Mouse (Mus musculus): ENCODE data around the gene Maff.

Maff gene

DNA sequence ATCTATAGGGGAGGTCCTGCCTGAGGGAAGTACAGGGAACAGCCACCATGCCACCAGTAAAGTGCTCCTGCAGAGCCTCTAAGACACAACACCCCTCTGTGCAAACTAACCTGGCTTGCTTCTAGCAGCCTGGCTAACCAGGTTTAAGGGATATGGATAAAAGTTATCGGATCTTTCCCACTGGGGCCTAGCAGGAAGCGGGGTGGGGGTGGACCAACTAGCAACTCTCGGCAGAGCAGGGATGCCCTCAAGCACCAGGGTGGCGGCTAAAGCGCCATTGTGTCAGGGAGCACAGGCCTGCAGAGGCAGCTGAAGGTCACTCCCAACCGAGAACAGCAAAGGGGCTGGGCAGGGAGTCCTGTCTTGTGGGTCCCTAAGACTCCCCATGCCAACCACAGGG, 17.7 kb downstream of the Maff start:
- DNase-seq (ENCODE audit: low spot score) = no peak

DNA sequence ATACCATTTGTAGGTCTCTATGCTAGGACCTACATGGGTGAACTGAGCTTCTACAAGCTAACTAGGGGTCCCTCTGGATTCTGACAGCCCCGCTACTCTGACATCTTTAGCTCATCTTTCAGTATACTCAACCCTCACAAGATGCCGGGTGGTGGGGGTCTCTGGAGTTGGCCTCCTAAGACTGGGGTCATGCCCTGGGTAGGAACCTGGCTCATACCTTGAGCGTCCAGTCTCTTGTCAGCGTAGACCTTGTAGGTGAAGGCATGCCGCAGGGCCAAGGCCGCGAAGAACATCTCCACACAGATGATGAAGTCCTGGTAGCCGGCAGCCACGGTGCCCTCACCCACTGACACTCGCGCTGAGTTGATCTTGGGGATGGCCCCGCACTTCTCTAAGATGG, 18.6 kb downstream of the Maff start:
- no peak for DNase-seq (ENCODE audit: low spot score)

DNA sequence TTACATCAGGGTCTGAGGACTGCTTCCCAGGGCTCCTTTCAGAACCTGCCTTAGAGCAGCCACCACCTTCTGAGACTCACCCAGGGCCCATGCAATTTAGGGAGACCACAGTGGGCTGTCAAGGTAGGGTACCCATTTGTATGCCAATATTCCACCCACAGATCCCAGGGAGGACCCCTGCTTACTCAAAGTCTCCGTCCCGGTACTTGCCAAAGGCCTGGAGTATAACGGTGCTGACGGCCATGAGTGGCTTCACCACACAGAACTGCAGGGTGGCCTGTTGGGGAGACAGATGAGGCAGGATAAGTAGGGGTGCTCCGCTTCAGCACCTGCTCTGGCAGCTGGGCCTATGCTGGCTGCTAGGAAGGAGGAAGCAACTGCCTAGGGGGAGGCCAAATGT, 20.0 kb downstream of the Maff start:
- DNase-seq (ENCODE audit: low spot score) = no peak

DNA sequence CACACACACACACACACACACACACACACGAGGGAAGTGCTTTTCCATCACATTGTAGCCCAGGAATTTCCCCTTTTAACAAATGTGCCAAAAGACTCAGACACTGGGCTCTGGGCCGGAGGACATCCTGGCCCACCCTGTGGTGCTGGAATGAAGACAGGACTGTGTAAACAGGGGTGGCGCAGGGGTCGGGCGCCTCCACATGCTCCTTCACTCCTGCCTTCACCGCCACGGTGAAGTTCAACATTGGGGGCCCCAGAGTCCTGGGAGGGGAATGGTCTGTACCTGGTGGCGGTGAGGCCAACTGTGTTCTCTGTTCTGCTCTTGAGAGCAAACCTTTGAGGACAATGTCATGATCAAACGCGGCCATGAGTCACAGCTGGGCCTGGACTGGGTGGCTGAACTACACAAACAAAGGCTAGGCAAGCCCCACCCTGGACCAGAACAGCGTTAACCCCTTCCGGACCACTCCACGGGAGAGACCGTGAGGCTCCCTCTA, 21.9 kb downstream of the Maff start:
- no peak for DNase-seq (ENCODE audit: low spot score)

DNA sequence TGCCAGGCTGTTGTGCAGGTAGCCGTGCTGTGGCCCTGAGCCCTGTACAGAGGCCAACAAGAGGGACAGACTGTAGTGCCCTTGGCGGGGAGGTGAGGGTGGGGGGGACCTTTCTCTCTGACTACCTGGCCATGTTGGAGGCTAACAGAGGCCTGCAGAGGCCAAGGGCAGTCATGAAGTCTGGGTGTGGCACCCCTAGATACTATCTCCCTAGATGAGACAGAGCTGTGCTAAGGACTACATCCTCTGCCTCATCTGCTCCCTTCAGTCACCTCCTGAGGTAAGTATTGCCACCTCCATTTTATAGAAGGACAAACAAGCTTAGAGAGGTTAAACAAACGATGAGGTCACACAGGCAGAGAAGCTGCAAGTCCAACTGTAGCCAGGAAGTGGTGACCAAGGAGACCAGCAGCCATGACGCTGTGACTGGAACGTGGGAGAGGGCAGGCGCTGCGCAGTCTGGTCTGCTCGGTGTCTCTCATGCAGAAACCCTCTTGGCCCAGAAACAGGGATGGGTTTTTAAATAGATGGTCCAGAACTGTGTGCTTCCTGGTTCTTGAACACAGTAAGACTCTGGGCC, 22.5 kb downstream of the Maff start:
- no peak for DNase-seq (ENCODE audit: low spot score)

DNA sequence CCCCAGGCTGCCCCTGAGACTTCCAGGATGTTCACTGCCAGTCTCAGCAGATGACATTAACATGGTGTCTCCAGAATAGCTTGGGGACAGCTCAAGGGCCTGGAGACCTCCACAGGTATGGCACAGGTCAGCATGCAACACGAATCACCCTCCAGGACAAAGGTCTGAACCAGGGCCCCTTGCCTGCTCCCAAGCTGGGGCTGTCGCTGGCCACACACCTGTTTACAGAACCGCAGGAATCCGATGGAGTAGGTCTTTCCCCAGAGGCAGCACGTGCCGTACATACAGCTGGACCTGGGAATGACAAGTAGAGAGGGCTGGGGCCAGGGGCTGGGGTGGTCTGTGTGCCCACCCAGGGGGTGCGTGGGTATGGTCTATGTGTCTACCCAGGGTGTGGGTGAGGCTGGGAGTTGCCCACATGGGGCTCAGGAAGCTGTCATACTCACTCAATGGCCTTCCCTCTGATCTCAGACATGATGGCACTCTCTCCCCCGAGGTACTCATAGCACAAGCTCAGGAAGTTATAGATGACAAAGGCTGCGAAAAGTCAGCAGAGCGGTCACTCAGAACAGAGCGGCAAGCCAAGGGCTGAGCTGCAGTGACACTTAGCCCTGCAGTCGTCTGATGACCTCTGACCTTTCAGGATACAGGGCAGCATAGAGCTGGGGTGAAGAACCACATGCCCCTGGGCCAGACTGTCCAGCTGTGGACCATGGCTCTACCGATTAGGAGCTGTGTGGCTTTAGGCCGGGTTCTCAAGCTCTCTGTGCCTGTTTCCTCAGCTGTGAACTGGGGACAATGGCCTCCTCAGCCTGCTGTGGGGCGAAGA, 23.2 kb downstream of the Maff start:
- DNase-seq (ENCODE audit: low spot score) = no peak

DNA sequence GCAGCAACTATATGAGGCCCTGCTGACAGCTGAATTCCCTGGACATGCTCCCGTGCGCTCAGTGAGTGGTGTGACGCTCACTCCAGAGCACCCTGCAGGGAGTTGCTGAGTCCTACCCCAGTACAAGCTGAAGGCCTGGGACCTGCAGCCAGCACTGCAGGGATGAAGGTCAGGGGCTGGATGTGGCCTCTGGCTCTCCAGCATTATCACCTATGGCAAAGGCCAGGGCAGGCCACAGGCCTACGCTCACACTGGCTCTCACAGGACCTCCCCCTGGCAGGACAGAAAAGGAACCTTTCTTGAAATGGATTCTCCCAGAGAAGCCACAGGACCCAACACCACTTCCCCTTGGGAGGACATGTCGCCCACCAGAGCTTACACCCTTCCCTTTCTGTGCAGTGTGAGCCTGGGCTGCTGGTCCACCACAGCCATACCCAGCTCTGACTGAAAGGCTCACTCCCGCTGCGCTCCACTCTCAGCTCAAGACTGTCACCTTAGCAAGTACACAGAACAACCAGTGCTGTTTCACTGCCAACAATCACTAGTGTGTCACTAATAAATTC, 23.9 kb downstream of the Maff start:
- no peak for DNase-seq (ENCODE audit: low spot score)

DNA sequence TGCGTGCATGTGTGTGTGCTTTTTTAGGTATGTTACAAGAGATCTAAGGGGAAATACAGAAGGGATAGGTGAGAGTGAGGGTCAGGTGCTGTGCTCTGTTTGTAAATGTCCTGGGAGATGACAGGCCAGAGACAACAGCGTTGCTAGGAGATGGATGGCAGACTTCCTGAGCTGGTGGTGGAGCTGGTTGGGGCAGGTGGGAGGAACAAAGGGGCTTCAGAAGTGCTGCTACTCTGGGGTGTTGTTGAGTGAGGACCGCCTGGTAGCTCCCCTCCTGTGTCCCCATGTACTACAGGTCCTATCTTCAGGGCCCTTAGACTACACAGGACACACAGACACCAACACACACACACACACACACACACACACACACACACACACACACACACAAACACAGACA, 28.3 kb downstream of the Maff start:
- DNase-seq (ENCODE audit: low spot score) = no peak

DNA sequence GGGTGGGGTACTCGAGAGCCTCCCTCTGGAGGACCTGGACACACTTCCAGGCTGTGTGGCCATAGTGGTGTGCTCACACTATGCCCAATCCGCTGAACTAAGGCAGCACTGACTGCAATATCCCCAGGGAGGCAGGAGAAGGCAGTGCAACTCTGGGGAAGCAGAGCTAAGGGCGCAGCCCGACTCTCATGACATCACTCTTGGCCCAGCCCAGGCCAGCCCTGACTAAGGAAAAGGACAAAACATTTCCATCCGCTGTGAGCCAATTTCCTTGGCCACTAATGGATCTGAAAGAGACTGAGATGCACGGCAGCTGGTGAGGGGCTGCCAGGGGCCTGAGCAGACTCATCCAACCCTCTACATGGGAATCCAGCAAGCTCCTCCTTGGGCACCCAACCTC, 31.3 kb downstream of the Maff start:
- DNase-seq (ENCODE audit: low spot score) = no peak

DNA sequence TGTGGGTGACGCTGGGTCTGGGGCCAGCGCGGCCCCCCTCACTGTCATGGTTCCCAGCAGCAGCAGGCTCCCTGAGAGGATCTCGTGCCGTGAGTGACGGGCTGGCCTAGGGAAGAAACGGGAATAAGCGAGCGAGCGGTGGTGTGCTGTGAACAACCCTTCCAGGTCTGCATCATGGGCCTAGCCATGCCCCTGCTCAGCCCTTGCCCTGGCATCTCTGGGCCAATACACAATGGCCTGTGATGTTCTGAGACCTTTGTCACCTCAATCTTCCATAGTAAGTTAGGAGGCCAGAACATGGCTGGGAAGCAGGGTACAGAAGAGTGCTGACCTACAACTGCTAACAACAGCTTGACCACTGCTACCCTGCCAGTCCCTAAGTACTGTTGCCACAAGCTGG, 32.2 kb downstream of the Maff start:
- no peak for DNase-seq (ENCODE audit: low spot score)

DNA sequence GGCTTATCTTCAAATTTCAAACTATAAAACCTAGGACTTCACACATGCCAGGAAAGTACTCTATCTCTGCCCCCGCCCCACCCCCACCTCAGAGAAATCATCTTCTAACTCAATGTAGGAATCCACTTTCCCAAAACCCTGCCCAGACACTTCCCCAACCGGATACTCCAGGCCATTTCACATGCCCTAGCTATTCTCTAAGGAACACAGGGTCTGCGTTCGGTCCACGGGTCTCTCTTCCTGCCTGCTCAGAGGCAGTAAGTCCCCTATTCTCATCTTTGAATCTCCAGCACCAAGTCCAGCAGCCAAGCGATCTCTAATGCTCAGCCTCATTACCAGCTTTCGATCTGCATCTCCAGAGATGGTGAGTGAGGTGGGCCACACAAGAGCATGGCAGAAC, 33.2 kb downstream of the Maff start:
- no peak for DNase-seq (ENCODE audit: low spot score)

DNA sequence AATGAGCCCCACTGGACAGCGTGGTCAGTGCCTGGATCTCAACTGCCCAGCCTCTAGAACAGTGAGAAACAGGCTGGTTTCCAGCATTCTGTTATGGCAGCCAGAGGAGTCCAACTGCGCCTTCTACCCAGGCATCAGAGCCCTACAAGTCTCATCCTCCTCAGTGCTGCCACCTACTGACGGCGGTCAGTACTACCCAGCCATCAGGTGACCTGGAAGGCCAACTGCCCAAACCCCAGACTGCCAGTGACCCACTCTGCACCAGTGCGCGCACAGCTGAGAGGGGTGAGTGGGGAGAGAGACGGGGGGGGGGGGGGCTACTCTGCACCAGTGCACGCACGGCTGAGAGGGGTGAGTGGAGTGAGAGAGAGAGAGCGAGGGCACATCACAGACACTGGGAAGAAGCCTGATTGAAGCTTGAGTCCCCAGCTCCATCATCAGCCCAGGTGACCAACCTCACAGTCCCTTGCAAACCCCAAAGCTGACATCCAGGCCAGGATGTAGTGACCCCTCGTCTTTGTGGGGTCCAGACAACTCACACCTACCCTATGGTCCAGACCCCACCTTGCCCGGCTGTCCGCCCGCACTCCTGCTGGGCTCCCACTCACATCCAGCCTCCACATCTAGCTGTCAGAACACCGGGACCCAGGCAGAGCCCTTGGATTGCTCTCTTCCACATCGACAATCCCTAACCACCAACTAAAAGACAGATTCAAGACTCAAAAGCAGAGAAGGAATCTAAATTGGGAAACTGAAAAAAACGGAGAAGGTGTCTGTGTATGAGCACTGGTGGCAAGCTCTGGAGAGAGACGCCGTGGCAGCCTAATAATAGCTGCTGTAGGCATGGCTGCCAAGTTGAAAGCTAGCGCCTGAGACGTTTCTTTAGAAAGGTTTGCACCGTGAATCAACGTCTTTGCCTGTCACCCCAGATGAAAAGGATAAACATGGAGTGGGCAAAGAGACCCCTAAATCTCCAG, 34.3 kb downstream of the Maff start:
- no peak for DNase-seq (ENCODE audit: low spot score)

DNA sequence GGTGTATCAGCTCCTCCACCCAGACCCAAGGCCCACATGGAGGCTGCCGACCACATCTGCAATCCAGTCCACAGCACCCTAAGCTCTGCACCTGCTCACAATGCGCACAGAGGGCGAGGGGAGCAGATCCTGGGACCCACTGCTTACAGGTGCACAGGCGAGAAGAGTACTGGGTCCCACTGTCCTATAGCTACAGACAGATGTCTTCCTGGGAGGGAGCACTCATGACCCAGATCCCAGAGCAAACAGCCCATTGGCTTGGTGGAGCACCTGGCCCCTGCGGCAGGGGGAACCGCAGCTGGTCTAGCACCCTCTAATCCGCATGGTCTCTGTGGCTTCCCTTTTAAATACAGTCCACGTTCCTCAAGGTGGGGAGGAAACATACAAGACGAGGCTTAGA, 35.2 kb downstream of the Maff start:
- DNase-seq (ENCODE audit: low spot score) = no peak

DNA sequence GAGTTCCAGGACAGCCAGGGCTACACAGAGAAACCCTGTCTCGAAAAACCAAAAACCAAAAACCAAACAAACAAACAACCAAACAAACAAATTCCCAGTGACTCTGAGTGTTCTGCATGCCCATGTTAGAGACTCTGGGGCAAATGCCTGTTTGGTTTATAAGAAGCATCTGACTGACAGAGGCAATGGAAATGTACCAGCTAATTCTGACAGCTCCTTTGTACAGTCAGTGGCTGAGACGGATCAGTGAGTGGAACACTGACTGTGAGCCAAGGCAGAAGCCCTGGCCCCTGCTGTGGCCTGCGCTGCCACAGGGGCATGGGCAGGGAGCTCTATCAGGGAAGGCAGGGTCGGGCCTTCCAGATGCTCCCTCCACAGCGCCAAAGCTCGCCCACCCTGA, 40.7 kb downstream of the Maff start:
- DNase-seq (ENCODE audit: low spot score) = no peak

DNA sequence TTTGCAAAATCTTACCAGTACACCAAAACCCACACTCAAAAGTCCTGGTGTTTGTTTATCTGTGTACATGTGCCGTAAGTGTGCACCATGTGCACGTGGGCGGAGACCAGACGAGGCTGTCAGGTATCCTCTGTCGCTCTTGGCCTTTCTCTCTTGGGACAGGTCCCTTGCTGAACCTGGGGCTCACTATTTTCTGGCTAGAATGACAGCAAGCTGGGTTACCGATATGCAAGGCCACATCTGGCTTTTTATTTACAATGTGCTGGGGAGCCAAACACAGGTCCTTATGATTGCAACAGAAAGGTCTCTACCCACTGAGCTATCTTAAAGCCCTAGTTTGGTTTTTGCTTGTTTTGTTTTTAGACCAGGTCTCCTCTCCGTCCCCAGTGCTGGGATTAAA, 41.2 kb downstream of the Maff start:
- DNase-seq (ENCODE audit: low spot score) = no peak

DNA sequence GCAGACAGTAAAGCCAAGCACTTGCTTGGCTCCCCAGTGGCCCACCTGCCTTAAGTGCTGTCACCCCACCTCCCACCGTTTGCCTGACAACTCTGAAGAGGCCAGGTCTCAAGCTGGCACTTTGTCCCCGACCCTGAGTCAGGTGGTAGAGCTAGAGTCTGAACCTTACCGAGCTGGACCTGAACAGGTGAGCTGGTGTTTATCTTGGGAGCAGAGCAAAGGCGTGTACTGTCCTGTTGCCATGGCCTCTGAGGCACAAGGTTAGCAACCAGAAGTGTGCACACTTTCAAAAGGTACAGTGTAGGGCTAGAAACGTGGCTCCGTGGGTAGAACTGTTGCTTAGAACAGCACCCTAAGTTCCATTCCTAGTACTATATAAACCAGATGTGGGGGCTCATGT, 41.8 kb downstream of the Maff start:
- no peak for DNase-seq (ENCODE audit: low spot score)

DNA sequence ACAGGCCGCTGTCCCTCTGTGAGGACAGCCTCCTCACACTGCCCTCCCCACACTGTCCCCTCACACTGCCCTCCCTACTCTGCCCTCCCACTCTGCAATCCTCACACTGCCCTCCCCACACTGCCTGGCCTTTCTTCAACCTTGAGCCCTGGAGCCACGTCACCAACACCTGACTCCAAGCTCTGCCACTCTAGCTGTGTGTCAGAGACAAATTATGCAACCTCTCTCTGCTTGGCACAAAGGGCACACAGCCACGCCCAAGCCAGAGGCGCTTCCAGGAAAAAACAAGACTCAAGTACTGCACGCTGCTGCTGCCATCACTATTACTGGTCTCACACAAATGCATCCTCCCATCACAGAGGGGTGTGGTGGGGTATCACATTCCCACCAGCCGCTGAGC, 44.0 kb downstream of the Maff start:
- no peak for DNase-seq (ENCODE audit: low spot score)

DNA sequence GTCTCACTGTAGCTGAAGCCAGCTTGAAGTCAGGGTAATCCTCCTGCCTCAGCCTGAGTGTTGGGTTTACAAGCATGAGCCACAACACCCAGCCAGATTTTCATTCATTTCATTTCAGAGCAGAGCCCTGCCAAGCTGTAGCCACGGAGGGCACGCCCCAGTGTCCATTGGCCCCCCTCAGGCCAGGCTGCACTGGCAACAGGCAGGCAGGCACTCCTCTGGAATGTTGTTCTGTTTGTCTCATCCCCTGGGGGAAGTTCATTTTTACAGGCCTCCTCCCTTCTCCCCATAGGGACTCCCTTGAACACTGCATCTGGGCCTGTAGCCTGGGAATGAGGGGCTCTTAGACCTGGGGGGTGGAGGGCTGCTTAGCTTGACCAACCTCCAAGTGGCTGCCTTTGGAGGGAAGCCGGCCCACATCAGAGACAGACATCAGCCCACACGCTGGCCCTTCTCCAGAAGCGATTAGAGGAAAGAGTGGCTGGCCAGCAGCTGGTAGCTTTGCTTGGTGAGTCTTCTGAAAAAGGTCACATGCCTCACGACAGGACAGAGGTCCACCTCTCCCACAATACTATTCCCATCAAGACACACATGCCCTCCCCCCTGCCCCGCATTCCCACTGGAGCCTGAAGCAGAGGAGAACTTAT, 45.1 kb downstream of the Maff start:
- no peak for DNase-seq (ENCODE audit: low spot score)

DNA sequence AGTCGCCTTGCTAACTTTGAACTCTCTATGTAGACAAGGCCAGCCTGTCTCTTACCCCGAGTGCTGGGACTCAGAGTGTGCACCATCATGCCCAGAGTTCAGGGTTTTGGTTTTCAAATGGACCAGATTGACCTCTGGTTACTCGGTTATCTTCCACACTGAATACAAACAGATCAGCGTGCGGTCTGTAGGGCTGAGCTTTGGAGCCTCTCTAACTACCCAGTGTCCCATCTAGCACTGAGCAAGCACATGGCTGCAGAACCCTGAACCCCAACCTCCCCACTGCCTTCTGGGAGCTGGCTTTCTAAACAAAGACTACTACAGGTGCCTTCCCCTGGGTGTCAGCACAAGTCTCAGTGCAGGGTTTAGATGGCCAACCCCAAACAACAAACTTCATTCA, 46.1 kb downstream of the Maff start:
- DNase-seq (ENCODE audit: low spot score) = no peak

DNA sequence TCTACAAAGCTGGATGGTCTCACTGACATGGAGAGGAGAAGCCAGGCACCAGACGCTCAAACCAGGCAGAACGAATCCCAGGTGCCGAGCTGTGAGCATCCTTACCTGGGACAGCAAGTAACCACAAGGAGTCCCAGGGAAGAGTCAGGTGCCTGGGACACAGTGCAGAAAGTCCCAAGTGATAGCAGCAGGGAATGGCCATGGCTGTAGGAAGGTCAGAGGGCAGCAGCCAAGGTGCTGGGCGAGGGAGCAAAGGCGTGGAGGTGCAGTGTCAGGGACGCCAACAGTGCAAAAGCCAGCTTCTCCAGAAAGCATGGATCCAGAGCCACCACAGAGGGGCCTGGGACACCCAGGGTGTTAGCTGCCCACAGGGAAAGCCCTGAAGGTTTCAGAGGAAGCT, 46.7 kb downstream of the Maff start:
- DNase-seq (ENCODE audit: low spot score) = no peak

DNA sequence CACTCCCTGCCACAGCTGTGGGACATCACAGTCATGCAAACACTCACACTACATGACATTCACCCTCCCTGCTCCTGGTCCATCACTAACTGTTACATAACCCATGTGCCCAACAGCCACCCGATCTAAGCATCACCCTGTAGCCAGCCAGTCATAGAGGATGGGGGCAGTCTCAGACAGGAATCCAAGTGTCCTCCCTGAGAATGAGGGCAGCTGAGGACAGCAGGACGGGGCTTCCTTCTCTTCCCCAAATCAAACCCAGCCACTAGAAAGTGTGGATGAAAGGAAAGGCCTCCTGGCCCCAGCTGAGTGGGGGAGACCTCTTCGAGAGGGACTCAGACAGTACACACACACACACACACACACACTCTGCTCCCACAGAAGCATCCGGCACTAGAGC, 48.4 kb downstream of the Maff start:
- no peak for DNase-seq (ENCODE audit: low spot score)

DNA sequence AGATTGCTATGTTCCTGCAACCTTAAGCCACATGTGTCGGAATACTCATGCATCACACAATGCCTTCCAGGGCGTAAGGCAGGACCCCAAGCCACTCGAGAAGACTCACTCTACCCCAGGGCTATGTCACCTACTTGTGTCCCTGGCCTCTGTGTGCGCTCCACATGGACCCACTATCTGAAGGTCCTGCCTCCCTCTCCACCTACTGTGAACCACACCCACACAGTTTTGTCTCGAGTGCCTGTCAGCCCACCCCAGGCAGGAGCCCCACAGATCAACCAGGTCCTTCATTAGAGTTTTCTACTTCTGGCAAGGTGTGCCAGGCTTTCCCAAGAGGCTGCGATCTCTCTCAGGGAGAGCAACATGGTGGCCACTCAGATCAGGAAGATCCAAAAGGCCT, 48.9 kb downstream of the Maff start:
- no peak for DNase-seq (ENCODE audit: low spot score)

All from urinary bladder, postnatal 10 days (tissue).